In the genomic region with DNA sequence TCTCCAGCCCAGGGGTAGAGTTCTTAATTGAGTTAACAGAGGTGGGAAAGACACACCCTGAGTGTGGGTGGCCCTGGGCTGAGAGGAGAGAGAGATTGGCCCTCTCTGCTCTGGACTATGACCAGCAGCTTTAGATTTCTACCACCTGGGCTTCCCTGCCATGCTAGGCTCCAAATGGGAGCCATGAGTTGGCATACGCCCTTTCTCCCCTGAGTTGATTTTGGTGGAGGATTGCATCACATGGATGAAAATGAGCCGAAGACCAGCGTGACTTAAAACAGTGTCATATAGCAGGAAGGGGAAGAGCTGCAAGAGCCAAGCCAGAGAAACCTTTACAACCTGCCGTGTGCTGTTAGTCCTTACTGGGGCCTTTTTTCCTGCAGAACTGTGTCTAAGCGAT, we compare ENCODE assay signal across 22 mouse cellular contexts. TPM values are rescaled to one million over a fixed set of nuclear protein-coding genes. Genes with fewer than 3 reads are reported as not detected.
DNase-seq lines count a peak whose midpoint lies in the region; ATAC-seq and TF ChIP-seq lines count a peak whose summit lies in the region.
"Had no signal": no experiment of that assay in that cellular context is flagged by ENCODE, and none has a peak within 500 bp of the region (broad histone marks: within the 10 kb centered on the region; RNA-seq: fewer than 3 reads in every experiment).

No protein-coding gene starts in this region.

- H3K4me2 ChIP-seq in liver, postnatal 0 days (ENCODE audit: low read depth, low read length), result no peak overlapping the region
- no peak overlapping the region for H3K4me2 ChIP-seq in kidney, embryonic 14.5 days (replicated peaks; ENCODE audit: low read depth, low read length)
- H3K4me2 ChIP-seq in kidney, embryonic 15.5 days, result no peak overlapping the region
- H3K4me2 ChIP-seq: forebrain, embryonic 15.5 days; heart, embryonic 15.5 days; lung, embryonic 15.5 days; midbrain, embryonic 13.5 days; neural tube, embryonic 12.5 days had no signal

- peak; percentile 25 to 31 for DNase-seq in cerebellum, postnatal 10 days
- no peak for DNase-seq in cerebellum, adult 11-12 months
- DNase-seq in liver, postnatal 0 days, result no peak
- no peak for DNase-seq in liver
- DNase-seq in cerebellum, postnatal 36 days, result peak; percentile 30 to 44
- no peak for DNase-seq in frontal cortex, postnatal 25 days (ENCODE audit: low spot score in 2 of 2)
- DNase-seq: adrenal gland, postnatal 14 days; embryo, embryonic 11 days; heart, adult 18-20 months; kidney, adult 18-20 months; kidney, postnatal 14 days; layer of hippocampus, postnatal 36 days; thymus, postnatal 25 days had no signal

- no peaks in the 10 kb centered on the region for H3K27me3 ChIP-seq in liver, postnatal 0 days (ENCODE audit: insufficient read depth, low read length)
- H3K27me3 ChIP-seq in kidney, embryonic 14.5 days (ENCODE audit: control insufficient read depth, insufficient read depth, low read length), result no peaks in the 10 kb centered on the region
- H3K27me3 ChIP-seq in kidney, embryonic 15.5 days, result no peaks in the 10 kb centered on the region
- H3K27me3 ChIP-seq: forebrain, embryonic 15.5 days; heart, embryonic 15.5 days; lung, embryonic 15.5 days; midbrain, embryonic 13.5 days; neural tube, embryonic 12.5 days had no signal

- no peaks in the 10 kb centered on the region for H3K9me3 ChIP-seq in liver, postnatal 0 days (ENCODE audit: low read length)
- no peaks in the 10 kb centered on the region for H3K9me3 ChIP-seq in kidney, embryonic 14.5 days (ENCODE audit: control insufficient read depth, low read length)
- H3K9me3 ChIP-seq in kidney, embryonic 15.5 days (replicated peaks), result no peaks in the 10 kb centered on the region
- H3K9me3 ChIP-seq: forebrain, embryonic 15.5 days; heart, embryonic 15.5 days; lung, embryonic 15.5 days; midbrain, embryonic 13.5 days; neural tube, embryonic 12.5 days had no signal

- TF ChIP-seq EP300 in liver, postnatal 0 days (IDR thresholded peaks at IDR 0.05; ENCODE audit: low read depth), result no peak

- H3K4me3 ChIP-seq in liver, postnatal 0 days (ENCODE audit: low read depth, low read length), result no peak overlapping the region
- H3K4me3 ChIP-seq in kidney, embryonic 14.5 days (ENCODE audit: low read length), result no peak overlapping the region
- H3K4me3 ChIP-seq in kidney, embryonic 15.5 days (replicated peaks), result no peak overlapping the region
- H3K4me3 ChIP-seq: forebrain, embryonic 15.5 days; heart, embryonic 15.5 days; layer of hippocampus, adult 2 months; lung, embryonic 15.5 days; midbrain, embryonic 13.5 days; neural tube, embryonic 12.5 days had no signal

- peaks cover 16% of the 10 kb centered on the region for H3K4me1 ChIP-seq in liver, postnatal 0 days (ENCODE audit: insufficient read depth)
- peaks cover 16% of the 10 kb centered on the region; the same call in 1 of the 2 replicates for H3K4me1 ChIP-seq in kidney, embryonic 14.5 days (ENCODE audit: control insufficient read depth, insufficient read depth, low read length)
- peaks cover 19% of the 10 kb centered on the region for H3K4me1 ChIP-seq in kidney, embryonic 15.5 days
- H3K4me1 ChIP-seq: forebrain, embryonic 15.5 days; midbrain, embryonic 13.5 days; neural tube, embryonic 12.5 days had no signal

- 70% methylated on average over 5 of the region's 5 CpGs for WGBS in liver, postnatal 0 days (ENCODE audit: insufficient replicate concordance)
- 86% methylated on average over 5 of the region's 5 CpGs for WGBS in kidney, embryonic 14.5 days
- 80% methylated on average over 5 of the region's 5 CpGs for WGBS in kidney, embryonic 15.5 days

- ATAC-seq in liver, postnatal 0 days, result peak; percentile 68
- no peak for ATAC-seq in kidney, embryonic 14.5 days (ENCODE audit: low FRiP score, low TSS enrichment)
- no peak for ATAC-seq in kidney, embryonic 15.5 days (replicated peaks; ENCODE audit: low FRiP score)
- ATAC-seq: forebrain, embryonic 15.5 days; hindbrain, embryonic 16.5 days; midbrain, embryonic 13.5 days had no signal

- no peak overlapping the region for H3K9ac ChIP-seq in liver, postnatal 0 days (replicated peaks)
- H3K9ac ChIP-seq in kidney, embryonic 14.5 days (ENCODE audit: low read depth, low read length), result no peak overlapping the region
- no peak overlapping the region for H3K9ac ChIP-seq in kidney, embryonic 15.5 days
- H3K9ac ChIP-seq: forebrain, embryonic 15.5 days; heart, embryonic 15.5 days; lung, embryonic 15.5 days; midbrain, embryonic 13.5 days; neural tube, embryonic 12.5 days had no signal

- peak overlapping the region; percentile 13; the same call in 1 of the 2 replicates for H3K27ac ChIP-seq in liver, postnatal 0 days (ENCODE audit: low read depth)
- no peak overlapping the region for H3K27ac ChIP-seq in kidney, embryonic 14.5 days (ENCODE audit: low read depth, low read length)
- H3K27ac ChIP-seq in kidney, embryonic 15.5 days, result no peak overlapping the region
- H3K27ac ChIP-seq: forebrain, embryonic 15.5 days; heart, embryonic 15.5 days; layer of hippocampus, adult 2 months; lung, embryonic 15.5 days; midbrain, embryonic 13.5 days; neural tube, embryonic 12.5 days had no signal

- no peak for TF ChIP-seq CTCF in liver, postnatal 0 days (IDR thresholded peaks at IDR 0.05; ENCODE audit: low read depth)

- H3K36me3 ChIP-seq in liver, postnatal 0 days (replicated peaks; ENCODE audit: insufficient read depth, low read length), result peaks cover 24% of the 10 kb centered on the region; the same call in 1 of the 2 replicates
- H3K36me3 ChIP-seq in kidney, embryonic 14.5 days (ENCODE audit: control insufficient read depth, insufficient read depth, low read length), result no peaks in the 10 kb centered on the region; the same call in 1 of the 2 replicates
- no peaks in the 10 kb centered on the region for H3K36me3 ChIP-seq in kidney, embryonic 15.5 days
- H3K36me3 ChIP-seq: forebrain, embryonic 15.5 days; heart, embryonic 15.5 days; lung, embryonic 15.5 days; midbrain, embryonic 13.5 days; neural tube, embryonic 12.5 days had no signal

RNA-seq across cellular contexts. Expression of gene Taok3, which starts 44.6 kb away (rescaled TPM):
- 40.5 and 41.9 TPM in 2 replicates for polyA plus RNA-seq in liver, postnatal 0 days (2015; fragmentation: Nextera tagmentation; extraction: Ambion mirVana)
- polyA plus RNA-seq in kidney, embryonic 14.5 days (2014; fragmentation: Nextera tagmentation; extraction: Ambion mirVana), result 11.7 and 16.3 TPM in 2 replicates
- 16.8 and 17.1 TPM in 2 replicates for polyA plus RNA-seq in kidney, embryonic 15.5 days (2015; fragmentation: Nextera tagmentation; extraction: Ambion mirVana)

RNA-seq across cellular contexts. Expression of gene Suds3, which starts 48.6 kb away (rescaled TPM):
- polyA plus RNA-seq in liver, postnatal 0 days (2015; fragmentation: Nextera tagmentation; extraction: Ambion mirVana), result 30.5 and 33.4 TPM in 2 replicates
- 49.2 and 70.7 TPM in 2 replicates for polyA plus RNA-seq in kidney, embryonic 14.5 days (2014; fragmentation: Nextera tagmentation; extraction: Ambion mirVana)
- polyA plus RNA-seq in kidney, embryonic 15.5 days (2015; fragmentation: Nextera tagmentation; extraction: Ambion mirVana), result 78.3 and 78.4 TPM in 2 replicates

Comparison
In these comparisons a context has a peak if more than half of its experiments do, and no peak if none do; other contexts are left out.
1. DNase-seq: peak in cerebellum, postnatal 10 days (2 of 2) and cerebellum, postnatal 36 days (2 of 2); none in cerebellum, adult 11-12 months (single experiment), liver, postnatal 0 days (single experiment), liver (single experiment) and frontal cortex, postnatal 25 days (0 of 2).